Mouse (Mus musculus): ENCODE data around the gene Sh2d3c. TPM values are rescaled to one million over a fixed set of nuclear protein-coding genes. Genes with fewer than 3 reads are reported as not detected.

Sh2d3c gene
- polyA plus RNA-seq, 1 experiment, result 0.52 TPM

- peaks cover 15% of the 10 kb centered on the region for H3K79me2 ChIP-seq (ENCODE audit: control insufficient read depth, insufficient read depth)
- H3ac ChIP-seq (ENCODE audit: control insufficient read depth, insufficient read length), result no peak within 1 kb of the TSS
- no peaks in the 10 kb centered on the region for H3K27me3 ChIP-seq (ENCODE audit: control insufficient read depth, insufficient read depth, insufficient read length)
- H3K4me3 ChIP-seq, result no peak within 1 kb of the TSS
- H3K36me3 ChIP-seq (ENCODE audit: control insufficient read depth, insufficient read depth), result peaks cover 35% of the 10 kb centered on the region
- H3K4me2 ChIP-seq (ENCODE audit: low read depth), result no peak within 1 kb of the TSS
- TF ChIP-seq TCF12 (IDR thresholded peaks at IDR 0.05; ENCODE audit: insufficient read depth, poor library complexity, severe bottlenecking), result no peak
- TF ChIP-seq E2F4 (IDR thresholded peaks at IDR 0.05; ENCODE audit: insufficient read depth), result no peak
- TF ChIP-seq REST (IDR thresholded peaks at IDR 0.05; ENCODE audit: insufficient read depth, insufficient read length), result no peak
These were observed 16.8 kb upstream of the Sh2d3c start, which contains the start of gene Fpgs for GRCm38 (mm10) chr2:32704021-32704421. Fpgs (minus strand) TSS chr2:32704145.

- H3K36me3 ChIP-seq (ENCODE audit: control insufficient read depth, insufficient read depth), result peaks cover 45% of the 10 kb centered on the region
- H3K27me3 ChIP-seq (ENCODE audit: control insufficient read depth, insufficient read depth, insufficient read length), result no peaks in the 10 kb centered on the region
- H3K4me3 ChIP-seq, result no peak overlapping the region
- peaks cover 24% of the 10 kb centered on the region for H3K79me2 ChIP-seq (ENCODE audit: control insufficient read depth, insufficient read depth)
- no peak overlapping the region for H3K4me2 ChIP-seq (ENCODE audit: low read depth)
- H3ac ChIP-seq (ENCODE audit: control insufficient read depth, insufficient read length), result no peak overlapping the region
- TF ChIP-seq REST (IDR thresholded peaks at IDR 0.05; ENCODE audit: insufficient read depth, insufficient read length) (no peak), TCF12 (IDR thresholded peaks at IDR 0.05; ENCODE audit: insufficient read depth, poor library complexity, severe bottlenecking) (no peak), SRF (IDR thresholded peaks at IDR 0.05; ENCODE audit: control insufficient read depth, insufficient read length, low read depth) (no peak), MAX (IDR thresholded peaks at IDR 0.05; ENCODE audit: low read depth) (no peak)
These were observed 15.8 kb upstream of the Sh2d3c start for GRCm38 (mm10) chr2:32705018-32705417.

- Histone ChIP-seq H3K79me2 (ENCODE audit: control insufficient read depth, insufficient read depth) (peaks cover 44% of the 10 kb centered on the region), H3K4me2 (ENCODE audit: low read depth) (no peak overlapping the region), H3ac (ENCODE audit: control insufficient read depth, insufficient read length) (no peak overlapping the region), H3K27me3 (ENCODE audit: control insufficient read depth, insufficient read depth, insufficient read length) (no peaks in the 10 kb centered on the region), H3K4me3 (no peak overlapping the region), H3K36me3 (ENCODE audit: control insufficient read depth, insufficient read depth) (peaks cover 52% of the 10 kb centered on the region)
- TF ChIP-seq USF1 (IDR thresholded peaks at IDR 0.05; ENCODE audit: low read depth) (no peak), POLR2AphosphoS2 (IDR thresholded peaks at IDR 0.05; ENCODE audit: insufficient read length, low read depth) (no peak), MYOG (IDR thresholded peaks at IDR 0.05; ENCODE audit: control insufficient read depth in 1 of 3, insufficient read depth in 1 of 3, insufficient read length in 2 of 3, low read depth in 2 of 3) (no peak), E2F4 (IDR thresholded peaks at IDR 0.05; ENCODE audit: insufficient read depth) (no peak), TCF3 (IDR thresholded peaks at IDR 0.05; ENCODE audit: insufficient read length, low read depth) (no peak), POLR2A (IDR thresholded peaks at IDR 0.05; ENCODE audit: insufficient read length, low read depth) (no peak)
These were observed 13.9 kb upstream of the Sh2d3c start for GRCm38 (mm10) chr2:32706971-32707370.

- TF ChIP-seq MAX (IDR thresholded peaks at IDR 0.05; ENCODE audit: low read depth), result no peak
- TF ChIP-seq E2F4 (IDR thresholded peaks at IDR 0.05; ENCODE audit: insufficient read depth), result no peak
- no peak for TF ChIP-seq TCF3 (IDR thresholded peaks at IDR 0.05; ENCODE audit: insufficient read length, low read depth)
- no peak for TF ChIP-seq CEBPB (IDR thresholded peaks at IDR 0.05; ENCODE audit: insufficient read depth, poor library complexity, severe bottlenecking)
- no peak for TF ChIP-seq SRF (IDR thresholded peaks at IDR 0.05; ENCODE audit: control insufficient read depth, insufficient read length, low read depth)
- no peak for TF ChIP-seq MYOG (IDR thresholded peaks at IDR 0.05; ENCODE audit: control insufficient read depth in 1 of 3, insufficient read depth in 1 of 3, insufficient read length in 2 of 3, low read depth in 2 of 3)
- TF ChIP-seq TCF12 (IDR thresholded peaks at IDR 0.05; ENCODE audit: insufficient read depth, poor library complexity, severe bottlenecking), result no peak
- no peak for TF ChIP-seq USF1 (IDR thresholded peaks at IDR 0.05; ENCODE audit: low read depth)
- no peak for TF ChIP-seq POLR2AphosphoS2 (IDR thresholded peaks at IDR 0.05; ENCODE audit: insufficient read length, low read depth)
- no peak for TF ChIP-seq REST (IDR thresholded peaks at IDR 0.05; ENCODE audit: insufficient read depth, insufficient read length)
- TF ChIP-seq MYOD1 (IDR thresholded peaks at IDR 0.05; ENCODE audit: control insufficient read depth in 1 of 3, insufficient read length in 2 of 3, low read depth in 2 of 3), result no peak
- no peak for TF ChIP-seq POLR2A (IDR thresholded peaks at IDR 0.05; ENCODE audit: insufficient read length, low read depth)
These were observed 12.2 kb upstream of the Sh2d3c start for GRCm38 (mm10) chr2:32708643-32709042.

GRCm38 (mm10) chr2:32709521-32710137, 11.2 kb upstream of the Sh2d3c start:
- no peak overlapping the region for H3K4me3 ChIP-seq
- no peak overlapping the region for H3K4me2 ChIP-seq (ENCODE audit: low read depth)
- no peak overlapping the region for H3ac ChIP-seq (ENCODE audit: control insufficient read depth, insufficient read length)
- TF ChIP-seq TCF12 (IDR thresholded peaks at IDR 0.05; ENCODE audit: insufficient read depth, poor library complexity, severe bottlenecking) (no peak), USF1 (IDR thresholded peaks at IDR 0.05; ENCODE audit: low read depth) (no peak), E2F4 (IDR thresholded peaks at IDR 0.05; ENCODE audit: insufficient read depth) (no peak), MYOG (IDR thresholded peaks at IDR 0.05; ENCODE audit: control insufficient read depth in 1 of 3, insufficient read depth in 1 of 3, insufficient read length in 2 of 3, low read depth in 2 of 3) (no peak)
- peaks cover 47% of the 10 kb centered on the region for H3K79me2 ChIP-seq (ENCODE audit: control insufficient read depth, insufficient read depth)
- H3K27me3 ChIP-seq (ENCODE audit: control insufficient read depth, insufficient read depth, insufficient read length), result no peaks in the 10 kb centered on the region
- H3K36me3 ChIP-seq (ENCODE audit: control insufficient read depth, insufficient read depth), result peaks cover 52% of the 10 kb centered on the region

More at GRCm38 (mm10) chr2:32708643-32709042, 12.2 kb upstream of the Sh2d3c start:
- Histone ChIP-seq H3ac (ENCODE audit: control insufficient read depth, insufficient read length) (no peak overlapping the region), H3K4me3 (no peak overlapping the region), H3K79me2 (ENCODE audit: control insufficient read depth, insufficient read depth) (peaks cover 47% of the 10 kb centered on the region), H3K36me3 (ENCODE audit: control insufficient read depth, insufficient read depth) (peaks cover 52% of the 10 kb centered on the region), H3K4me2 (ENCODE audit: low read depth) (no peak overlapping the region), H3K27me3 (ENCODE audit: control insufficient read depth, insufficient read depth, insufficient read length) (no peaks in the 10 kb centered on the region)

Measured in myocyte (in vitro differentiated cells).